Mouse (Mus musculus): ENCODE data around the gene Schip1.

- no peak for TF ChIP-seq CTCF (IDR thresholded peaks at IDR 0.05; ENCODE audit: insufficient read depth, low read length)
- TF ChIP-seq POLR2A (IDR thresholded peaks at IDR 0.05; ENCODE audit: borderline replicate concordance, extremely low read depth, low read depth, low read length) = no peak
Measured at GRCm38 (mm10) chr3:68604962-68605361, 540.4 kb downstream of the Schip1 start.

Data from lung, adult 2 months (tissue).